Comparison of ENCODE assay signal across 1 mouse cellular context in the genomic region with DNA sequence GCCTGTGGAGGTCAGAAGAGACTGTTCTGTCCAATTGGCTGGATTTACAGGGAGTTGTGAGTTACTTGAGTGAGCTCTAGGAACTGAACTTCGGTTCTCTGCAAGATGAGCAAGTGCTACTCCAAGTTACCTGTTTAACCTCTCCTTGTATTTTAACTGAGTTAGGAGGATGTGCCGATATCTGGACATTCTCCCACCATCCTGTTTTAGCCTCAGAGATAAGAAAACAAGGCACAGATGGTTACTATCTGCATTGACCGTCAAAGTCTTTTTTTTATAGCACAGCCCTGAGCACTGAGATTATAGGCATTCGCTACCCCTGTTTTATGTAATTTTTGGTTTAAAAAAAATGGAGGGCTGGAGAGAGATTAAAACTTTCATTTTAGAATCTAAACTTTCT.
TF ChIP-seq lines count a peak whose summit lies in the region.

No protein-coding gene starts in this region.

TF ChIP-seq in CH12.LX, 34 proteins besides CTCF, POLR2A, EP300 and RAD21 (continued from another document):
- TF ChIP-seq BHLHE40 (IDR thresholded peaks at IDR 0.05; ENCODE audit: low read depth, low read length) = no peak
- TF ChIP-seq NELFE (IDR thresholded peaks at IDR 0.05; ENCODE audit: low read depth, low read length) = no peak
- TF ChIP-seq JUN (IDR thresholded peaks at IDR 0.05; ENCODE audit: insufficient read depth, low read depth, low read length) = no peak
- TF ChIP-seq ZMIZ1 (IDR thresholded peaks at IDR 0.05; ENCODE audit: low read depth, low read length) = no peak
- TF ChIP-seq ETS1 (conservative IDR thresholded peaks at IDR 0.05; ENCODE audit: low read depth, low read length) = no peak
- no peak for TF ChIP-seq PAX5 (IDR thresholded peaks at IDR 0.05; ENCODE audit: low read length)
- no peak for TF ChIP-seq ELF1 (IDR thresholded peaks at IDR 0.05; ENCODE audit: low read depth, low read length)
- TF ChIP-seq USF2 (conservative IDR thresholded peaks at IDR 0.05; ENCODE audit: low read depth, low read length) = no peak
- no peak for TF ChIP-seq POLR2AphosphoS2 (IDR thresholded peaks at IDR 0.05; ENCODE audit: low read depth, low read length)
- no peak for TF ChIP-seq ZC3H11A (IDR thresholded peaks at IDR 0.05; ENCODE audit: low read depth, low read length)
- no peak for TF ChIP-seq MYC (IDR thresholded peaks at IDR 0.05; ENCODE audit: low read depth, low read length)
